Mouse (Mus musculus) lung, postnatal 0 days (tissue): Measurements from ENCODE around the gene Ugt1a6b. TPM values are rescaled to one million over a fixed set of nuclear protein-coding genes. Genes with fewer than 3 reads are reported as not detected.
"Not testable (repeated sequence)": the region's sequence is repeated elsewhere in the genome, so short reads cannot be mapped to it uniquely, and the experiment has no call there.

Source experiments
- ATAC-seq: fragments of 200-750 bp; cut with Nextera tagmentation; 2 replicates; pipeline ENCODE4 v1.8.0; 2017; ENCODE audit warnings: moderate library complexity
- DNase-seq: peaks from one replicate; pipeline ENCODE4 v3.0.0-alpha.2; 2016; ENCODE audit warnings: low spot score
- H3K27ac ChIP-seq: fragments of 300-500 bp; sonication (generic); 2 replicates; pipeline ENCODE4 v1.5.1; 2014; ENCODE audit warnings: antibody characterized with exemption, mild to moderate bottlenecking, low read length, mixed read lengths
- H3K27me3 ChIP-seq: fragments of 300-500 bp; sonication (generic); replicated peaks from 2 replicates; pipeline ENCODE4 v1.6.1; 2014; ENCODE audit warnings: low read length, mixed read lengths; ENCODE audit not compliant: insufficient read depth
- H3K36me3 ChIP-seq: fragments of 300-500 bp; sonication (generic); 2 replicates; pipeline ENCODE4 v1.6.1; 2014; ENCODE audit warnings: low read length, mixed read lengths; ENCODE audit not compliant: insufficient read depth
- H3K4me1 ChIP-seq: fragments of 300-500 bp; sonication (generic); 2 replicates; pipeline ENCODE4 v1.6.1; 2014; ENCODE audit warnings: antibody characterized with exemption, low read depth, low read length, mixed read lengths; ENCODE audit not compliant: insufficient read depth
- H3K4me2 ChIP-seq: fragments of 300-500 bp; sonication (generic); replicated peaks from 2 replicates; pipeline ENCODE4 v1.6.1; 2014; ENCODE audit warnings: low read depth, mild to moderate bottlenecking, low read length, moderate library complexity, mixed read lengths
- H3K4me3 ChIP-seq: fragments of 300-500 bp; sonication (generic); 2 replicates; pipeline ENCODE4 v1.5.1; 2014; ENCODE audit warnings: low read depth, low read length
- H3K9ac ChIP-seq: fragments of 300-500 bp; sonication (generic); replicated peaks from 2 replicates; pipeline ENCODE4 v1.6.1; 2014; ENCODE audit warnings: low read depth, mild to moderate bottlenecking
- H3K9me3 ChIP-seq: fragments of 300-500 bp; sonication (generic); 2 replicates; pipeline ENCODE4 v1.6.1; 2016; ENCODE audit warnings: low read length, mixed read lengths
- CTCF ChIP-seq: IDR thresholded peaks from 2 replicates; pipeline ENCODE4 v1.5.1; 2016; ENCODE audit warnings: antibody characterized with exemption, mild to moderate bottlenecking
- EP300 ChIP-seq: IDR thresholded peaks from 2 replicates; pipeline ENCODE4 v1.6.1; 2016; ENCODE audit warnings: antibody characterized with exemption, mild to moderate bottlenecking, control low read depth
- WGBS: fragments of 180-500 bp; shearing (Covaris S2); extraction: QIAGEN DNeasy Blood & Tissue Kit; methylation state at CpG from one replicate; pipeline ENCODE4 v1.1.7; 2014; 5-methylcytosine and 5-hydroxymethylcytosine counted together
- polyA plus RNA-seq: library from polyadenylated mRNA; unstranded; fragments of >200 nt; fragmentation: Nextera tagmentation; extraction: Ambion mirVana; gene quantifications from 2 replicates; pipeline ENCODE4 v1.2.1, GENCODE M21; 2015

The Ugt1a6b gene
- polyA plus RNA-seq, 1 experiment from 2014 or later, result 2.4 TPM

DNA sequence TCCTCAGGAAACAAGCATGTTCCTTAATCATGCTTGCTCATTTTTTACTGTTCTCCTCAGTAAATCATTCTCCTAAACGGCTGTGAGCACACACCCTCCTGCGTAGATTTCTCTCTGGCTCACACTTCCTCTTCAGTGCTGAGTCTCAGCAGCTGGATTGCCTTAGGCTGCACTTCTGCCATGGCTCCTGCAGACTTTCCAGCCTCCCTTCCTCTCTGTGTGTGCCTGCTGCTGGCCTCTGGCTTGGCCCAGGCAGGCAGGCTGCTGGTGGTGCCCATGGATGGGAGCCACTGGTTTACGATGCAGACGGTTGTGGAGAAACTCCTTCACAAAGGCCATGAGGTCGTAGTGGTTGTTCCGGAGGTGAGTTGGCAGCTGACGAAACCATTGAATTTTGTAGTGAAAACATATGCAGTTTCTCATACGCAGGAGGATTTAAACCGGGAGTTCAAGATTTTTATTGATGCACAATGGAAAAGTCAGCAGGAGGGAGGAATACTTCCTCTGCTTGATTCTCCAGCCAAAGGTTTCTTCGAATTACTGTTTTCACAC lies 8.0 kb upstream of the Ugt1a6b start, which contains the start of gene Ugt1a7c:
Gene Ugt1a7c (plus strand): TSS at position 122 of the 552 bp plus-strand sequence.
- H3K4me2 ChIP-seq, result peak within 1 kb of the TSS; percentile 22; the same call in 1 of the 2 replicates
- H3K9me3 ChIP-seq, result no peaks in the 10 kb centered on the region
- H3K27me3 ChIP-seq, result no peaks in the 10 kb centered on the region
- DNase-seq (peak; percentile 86), ATAC-seq (peak; percentile 89)
- no peak within 1 kb of the TSS for H3K9ac ChIP-seq
- TF ChIP-seq EP300 (no peak), CTCF (no peak)
- 0 out of 2 replicates have a peak, but pooled peaks cover 3% of the 10 kb centered on the region for H3K4me1 ChIP-seq
- H3K36me3 ChIP-seq, result no peaks in the 10 kb centered on the region
- 0 out of 2 replicates have a peak within 1 kb of the TSS, but pooled peaks have one; percentile 3 for H3K4me3 ChIP-seq
- 27% methylated on average over 10 of the region's 10 CpGs for WGBS
- peak within 1 kb of the TSS; percentile 57; the same call in 1 of the 2 replicates for H3K27ac ChIP-seq

GRCm38 (mm10) chr1:88098546-88098945 lies 4.5 kb upstream of the Ugt1a6b start:
- H3K27ac ChIP-seq, H3K4me1 ChIP-seq, H3K4me3 ChIP-seq, H3K27me3 ChIP-seq, DNase-seq, H3K9ac ChIP-seq, ATAC-seq, H3K9me3 ChIP-seq, H3K36me3 ChIP-seq, H3K4me2 ChIP-seq: not testable (repeated sequence)
- WGBS, result 82% methylated on average over 3 of the region's 3 CpGs

GRCm38 (mm10) chr1:88099691-88100090 lies 3.4 kb upstream of the Ugt1a6b start:
- H3K4me1 ChIP-seq, H3K9ac ChIP-seq, H3K36me3 ChIP-seq, H3K27me3 ChIP-seq, H3K4me2 ChIP-seq, DNase-seq, ATAC-seq, H3K9me3 ChIP-seq, H3K4me3 ChIP-seq, H3K27ac ChIP-seq: not testable (repeated sequence)
- 69% methylated on average over 2 of the region's 2 CpGs for WGBS

DNA sequence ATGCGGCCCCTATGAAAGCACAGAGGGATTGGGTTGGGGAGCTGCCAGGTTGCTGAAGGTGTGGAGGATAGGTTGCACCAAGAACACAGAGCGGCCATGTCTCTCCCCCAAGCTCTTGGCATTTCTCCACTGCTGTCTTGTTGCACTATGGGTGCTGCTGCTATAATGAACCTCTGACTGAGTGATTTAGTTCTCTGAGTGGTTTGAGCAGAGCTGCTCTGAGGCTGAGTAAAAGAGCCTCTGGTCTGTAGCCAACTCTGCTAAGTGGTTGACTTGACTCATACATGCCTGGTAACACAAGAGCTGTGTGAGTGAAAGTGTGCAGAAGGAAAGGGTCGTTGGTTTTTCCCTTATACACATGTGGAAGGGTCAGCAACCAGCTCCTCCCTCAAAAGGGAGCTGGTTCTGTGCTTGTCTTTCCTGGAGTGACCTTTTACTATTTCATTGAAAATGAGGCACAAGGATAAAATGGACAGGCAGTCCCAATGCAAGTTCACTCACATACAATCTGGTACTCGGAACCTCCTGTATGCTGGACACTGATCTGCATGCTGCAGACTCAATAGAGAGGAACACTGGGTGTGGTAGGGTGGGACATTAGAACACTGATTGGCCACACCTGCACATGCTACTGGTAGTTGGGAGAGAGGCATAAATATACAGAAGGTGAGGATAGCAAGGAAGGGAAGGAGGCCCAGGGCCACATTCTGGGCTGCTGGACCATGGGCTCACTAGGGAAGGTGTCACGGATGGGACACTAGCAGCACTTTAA lies 831 bp downstream of the Ugt1a6b start:
- ATAC-seq, result peak; percentile 87

GRCm38 (mm10) chr1:88104667-88105430 lies 1.8 kb downstream of the Ugt1a6b start:
- Histone ChIP-seq H3K4me2 (no peak overlapping the region), H3K27ac (no peak overlapping the region), H3K4me3 (no peak overlapping the region), H3K9me3 (no peaks in the 10 kb centered on the region), H3K4me1 (no peaks in the 10 kb centered on the region), H3K27me3 (no peaks in the 10 kb centered on the region), H3K36me3 (no peaks in the 10 kb centered on the region), H3K9ac (no peak overlapping the region)
- no peak for TF ChIP-seq EP300
- no peak for TF ChIP-seq CTCF
- WGBS, result 80% methylated on average over 1 of the region's 1 CpGs
- DNase-seq (peak; percentile 59), ATAC-seq (no peak)

More for the DNA sequence above, 831 bp downstream of the Ugt1a6b start:
- 58% methylated on average over 4 of the region's 5 CpGs for WGBS
- H3K27me3 ChIP-seq, H3K9ac ChIP-seq, H3K4me1 ChIP-seq, H3K4me2 ChIP-seq, H3K4me3 ChIP-seq, H3K9me3 ChIP-seq, H3K36me3 ChIP-seq, H3K27ac ChIP-seq: not testable (repeated sequence)
- peak; percentile 59 for DNase-seq

DNA sequence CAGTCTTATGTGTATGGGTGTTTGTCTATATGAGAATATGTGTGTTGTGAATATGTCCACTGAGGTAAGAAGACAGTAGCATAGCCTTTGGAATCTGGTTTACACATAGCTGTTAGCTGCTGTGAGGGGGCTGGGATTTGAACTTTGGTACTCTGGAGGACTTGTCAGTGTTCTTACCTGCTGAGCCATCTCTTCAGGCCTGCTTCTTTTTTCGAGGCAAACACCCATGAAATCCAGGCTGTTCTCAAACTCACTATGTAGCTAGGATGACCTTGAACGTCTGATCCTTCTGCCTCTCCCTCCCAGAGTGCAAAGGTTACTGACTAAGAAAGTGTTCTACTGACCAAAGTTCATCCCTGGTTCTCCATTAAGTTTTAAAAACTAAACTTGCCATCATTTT lies 2.6 kb downstream of the Ugt1a6b start:
- H3K9me3 ChIP-seq, result no peaks in the 10 kb centered on the region
- no peak overlapping the region for H3K4me2 ChIP-seq
- H3K4me3 ChIP-seq, result no peak overlapping the region
- H3K27me3 ChIP-seq, result no peaks in the 10 kb centered on the region
- 43% methylated on average over 2 of the region's 2 CpGs for WGBS
- H3K4me1 ChIP-seq, result no peaks in the 10 kb centered on the region
- H3K27ac ChIP-seq, result no peak overlapping the region
- H3K9ac ChIP-seq, result no peak overlapping the region
- ATAC-seq (no peak), DNase-seq (no peak)
- TF ChIP-seq EP300 (no peak), CTCF (no peak)
- no peaks in the 10 kb centered on the region for H3K36me3 ChIP-seq

GRCm38 (mm10) chr1:88109027-88109557 lies 6.0 kb downstream of the Ugt1a6b start:
- H3K4me3 ChIP-seq, DNase-seq, H3K9me3 ChIP-seq, H3K36me3 ChIP-seq, H3K9ac ChIP-seq, H3K4me1 ChIP-seq, H3K27me3 ChIP-seq, H3K27ac ChIP-seq, H3K4me2 ChIP-seq: not testable (repeated sequence)
- peak; percentile 61 for ATAC-seq
- WGBS, result 57% methylated on average over 2 of the region's 2 CpGs

DNA sequence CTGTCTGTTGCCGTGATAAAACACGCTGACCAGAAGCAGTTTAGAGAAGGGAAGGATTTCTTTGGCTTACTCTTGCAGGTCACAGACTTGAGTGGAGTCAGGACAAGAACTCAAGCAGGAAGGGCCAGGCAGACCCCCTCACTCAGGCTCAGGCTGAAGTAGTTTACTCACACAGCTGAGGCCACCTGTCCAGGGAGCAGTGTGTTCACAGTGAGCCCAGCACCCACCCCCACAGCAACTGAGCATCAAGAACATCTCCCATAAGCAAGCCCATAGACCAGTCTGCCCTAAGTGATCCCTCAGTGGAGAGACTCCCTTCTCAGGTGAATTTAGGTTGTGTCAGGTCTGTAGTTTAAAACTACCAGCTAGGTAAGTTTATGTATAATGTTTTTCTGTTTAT lies 6.6 kb downstream of the Ugt1a6b start:
- not testable (repeated sequence) for H3K4me3 ChIP-seq, H3K4me2 ChIP-seq, ATAC-seq, H3K9me3 ChIP-seq, H3K4me1 ChIP-seq, H3K27me3 ChIP-seq, H3K27ac ChIP-seq, H3K36me3 ChIP-seq, H3K9ac ChIP-seq, DNase-seq
- 35% methylated on average over 2 of the region's 2 CpGs for WGBS
